Mouse (Mus musculus) olfactory bulb, adult 2 months (tissue): ENCODE data around the gene Pnp. TPM values are rescaled to one million over a fixed set of nuclear protein-coding genes. Genes with fewer than 3 reads are reported as not detected.
"Not testable (repeated sequence)": the region's sequence is repeated elsewhere in the genome, so short reads cannot be mapped to it uniquely, and the experiment has no call there.

ENCODE experiments used
- H3K27ac ChIP-seq: fragments of 200-500 bp; 2 replicates; pipeline ENCODE4 v1.5.1; 2012; ENCODE audit warnings: low read depth, low read length; ENCODE audit not compliant: insufficient read depth
- H3K4me1 ChIP-seq: fragments of 200-500 bp; 2 replicates; pipeline ENCODE4 v1.6.1; 2012; ENCODE audit warnings: low read length; ENCODE audit not compliant: control insufficient read depth, insufficient read depth
- H3K4me3 ChIP-seq: fragments of 200-500 bp; 2 replicates; pipeline ENCODE4 v1.5.1; 2012; ENCODE audit warnings: mild to moderate bottlenecking, low read depth, low read length, moderate library complexity; ENCODE audit not compliant: insufficient read depth
- CTCF ChIP-seq: fragments of 200-500 bp; IDR thresholded peaks from 2 replicates; pipeline ENCODE4 v1.5.1; 2012; ENCODE audit warnings: low read depth, mild to moderate bottlenecking, low read length, moderate library complexity; ENCODE audit not compliant: insufficient read depth
- POLR2A ChIP-seq: fragments of 200-500 bp; IDR thresholded peaks from 2 replicates; pipeline ENCODE4 v1.6.1; 2012; ENCODE audit warnings: mild to moderate bottlenecking, low read depth, low read length, moderate library complexity; ENCODE audit not compliant: insufficient read depth
- WGBS: fragments of 180-500 bp; shearing (Covaris S2); methylation state at CpG from one replicate; pipeline ENCODE4 v1.1.7; 2018; 5-methylcytosine and 5-hydroxymethylcytosine counted together
- polyA plus RNA-seq: library from polyadenylated mRNA; stranded (reverse); fragments of >200 nt; gene quantifications from 2 replicates; pipeline ENCODE4 v1.2.4, GENCODE M21; 2012; ENCODE audit warnings: low replicate concordance; ENCODE audit not compliant: missing spikeins, insufficient read depth, insufficient read length

The Pnp gene
- polyA plus RNA-seq, 1 experiment: not detected

GRCm38 (mm10) chr14:50997999-50998666, 67.3 kb downstream of the Pnp start:
- no peak for TF ChIP-seq POLR2A
- no peak for TF ChIP-seq CTCF
- Histone ChIP-seq H3K27ac (no peak overlapping the region), H3K4me1 (no peaks in the 10 kb centered on the region), H3K4me3 (no peak overlapping the region)
- WGBS: 87% methylated on average over 2 of the region's 2 CpGs

GRCm38 (mm10) chr14:51007152-51007801, 76.4 kb downstream of the Pnp start, which contains the start of gene Rnase10:
Rnase10 (plus strand) TSS chr14:51007751.
- Histone ChIP-seq H3K4me1 (no peaks in the 10 kb centered on the region), H3K27ac (no peak within 1 kb of the TSS), H3K4me3 (no peak within 1 kb of the TSS)
- no peak for TF ChIP-seq POLR2A
- no peak for TF ChIP-seq CTCF
- 91% methylated on average over 8 of the region's 8 CpGs for WGBS

- 52% methylated on average over 13 of the region's 13 CpGs for WGBS
- H3K27ac ChIP-seq: no peak overlapping the region
- TF ChIP-seq POLR2A: no peak
- TF ChIP-seq CTCF: no peak
- H3K4me1 ChIP-seq: no peaks in the 10 kb centered on the region
- H3K4me3 ChIP-seq: no peak overlapping the region
Observed at GRCm38 (mm10) chr14:51007914-51008713, 77.2 kb downstream of the Pnp start.

GRCm38 (mm10) chr14:51008781-51009180, 77.9 kb downstream of the Pnp start:
- Histone ChIP-seq H3K4me1 (no peaks in the 10 kb centered on the region), H3K27ac (no peak overlapping the region), H3K4me3 (no peak overlapping the region)
- no peak for TF ChIP-seq POLR2A
- TF ChIP-seq CTCF: no peak
- 73% methylated on average over 4 of the region's 4 CpGs for WGBS

GRCm38 (mm10) chr14:51009572-51009971, 78.7 kb downstream of the Pnp start:
- 91% methylated on average over 6 of the region's 6 CpGs for WGBS
- no peak overlapping the region for H3K4me3 ChIP-seq
- no peak overlapping the region for H3K27ac ChIP-seq
- TF ChIP-seq POLR2A (no peak), CTCF (no peak)
- H3K4me1 ChIP-seq: no peaks in the 10 kb centered on the region

- H3K4me3 ChIP-seq, H3K4me1 ChIP-seq, H3K27ac ChIP-seq: not testable (repeated sequence)
- WGBS: 90% methylated on average over 3 of the region's 3 CpGs
Observed at GRCm38 (mm10) chr14:51014724-51015123, 83.8 kb downstream of the Pnp start.

Other genes with a start within 250 kb of the Pnp start
- gene Olfr747, start 237.9 kb upstream of the Pnp start, polyA plus RNA-seq: not detected in 2 replicates
- gene Olfr748, start 223.7 kb upstream of the Pnp start, polyA plus RNA-seq: not detected in 2 replicates
- gene Olfr749, start 186.0 kb upstream of the Pnp start, polyA plus RNA-seq: not detected in 2 replicates
- gene Ttc5, start 145.6 kb upstream of the Pnp start, polyA plus RNA-seq: not detected in 2 replicates
- not detected in 2 replicates for gene Ccnb1ip1, start 123.3 kb upstream of the Pnp start, polyA plus RNA-seq
- not detected in 2 replicates for gene Parp2, start 123.2 kb upstream of the Pnp start, polyA plus RNA-seq
- not detected in 2 replicates for gene Tep1, start 60.5 kb upstream of the Pnp start, polyA plus RNA-seq
- gene Klhl33, start 33.6 kb upstream of the Pnp start, polyA plus RNA-seq: not detected in 2 replicates
- not detected in 2 replicates for gene Osgep, start 6.2 kb upstream of the Pnp start, polyA plus RNA-seq
- gene Apex1, start 6.1 kb upstream of the Pnp start, polyA plus RNA-seq: not detected in 2 replicates
- gene Pip4p1, start 226 bp upstream of the Pnp start, polyA plus RNA-seq: not detected in 2 replicates
- gene Gm49342, start 13.4 kb downstream of the Pnp start, polyA plus RNA-seq: not detected in 2 replicates
- not detected in 2 replicates for gene Pnp2, start 24.9 kb downstream of the Pnp start, polyA plus RNA-seq
- not detected in 2 replicates for gene Rnase10, start 76.7 kb downstream of the Pnp start, polyA plus RNA-seq
- gene Rnase9, start 110.8 kb downstream of the Pnp start, polyA plus RNA-seq: not detected in 2 replicates
- not detected in 2 replicates for gene Rnase11, start 119.1 kb downstream of the Pnp start, polyA plus RNA-seq
- not detected in 2 replicates for gene Rnase12, start 126.6 kb downstream of the Pnp start, polyA plus RNA-seq
- gene Olfr750, start 143.4 kb downstream of the Pnp start, polyA plus RNA-seq: not detected in 2 replicates
- not detected in 2 replicates for gene Rnase4, start 160.0 kb downstream of the Pnp start, polyA plus RNA-seq
- not detected in 2 replicates for gene Ang, start 160.1 kb downstream of the Pnp start, polyA plus RNA-seq
- not detected in 2 replicates for gene Eddm3b, start 183.3 kb downstream of the Pnp start, polyA plus RNA-seq
- not detected in 2 replicates for gene Rnase6, start 192.8 kb downstream of the Pnp start, polyA plus RNA-seq
- gene Rnase1, start 215.7 kb downstream of the Pnp start, polyA plus RNA-seq: not detected in 2 replicates
- gene Rnase2b, start 231.2 kb downstream of the Pnp start, polyA plus RNA-seq: not detected in 2 replicates